Mouse (Mus musculus) stomach, postnatal 0 days (tissue): ENCODE results near the gene Cdh24.

ENCODE experiments used
- CTCF ChIP-seq: IDR thresholded peaks from 2 replicates; pipeline ENCODE4 v1.5.1; 2016; ENCODE audit warnings: antibody characterized with exemption, low read depth, mild to moderate bottlenecking, moderate library complexity
- EP300 ChIP-seq: optimal IDR thresholded peaks from 2 replicates; pipeline ENCODE3; 2016; ENCODE audit warnings: antibody characterized with exemption

GRCm38 (mm10) chr14:54686522-54687143 is 45.5 kb upstream of the Cdh24 start, which contains the start of gene Acin1:
- TF ChIP-seq CTCF: no peak
- no peak for TF ChIP-seq EP300
